Mouse (Mus musculus) heart, postnatal 0 days (tissue): ENCODE measurements around the gene Eng.

Experiments
- CTCF ChIP-seq: IDR thresholded peaks from 2 replicates; pipeline ENCODE4 v1.5.1; 2016; ENCODE audit warnings: antibody characterized with exemption, control low read depth, low read depth
- EP300 ChIP-seq: IDR thresholded peaks from 2 replicates; pipeline ENCODE4 v1.6.1; 2016; ENCODE audit warnings: antibody characterized with exemption, low read depth

DNA sequence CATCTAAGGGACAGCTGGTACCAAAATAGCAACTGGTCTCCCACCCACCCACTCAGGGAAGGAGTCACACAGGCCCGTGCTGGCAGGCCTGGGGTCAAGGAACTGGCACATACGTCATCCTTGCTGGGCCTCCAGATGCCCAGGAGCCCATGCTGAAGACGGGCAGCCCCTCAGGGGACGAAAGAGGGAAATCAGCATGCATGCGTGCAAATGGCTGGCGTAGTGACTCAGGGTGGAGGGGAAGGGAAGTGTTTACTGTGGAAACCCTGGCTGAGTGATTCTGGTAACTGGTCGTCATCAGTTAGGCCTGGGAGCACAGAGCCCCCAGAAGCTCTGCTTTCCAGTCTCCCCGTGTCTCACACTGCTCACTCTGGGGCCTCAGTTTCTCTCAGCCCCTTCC is 18.9 kb downstream of the Eng start:
- TF ChIP-seq CTCF (no peak), EP300 (no peak)
